Mouse (Mus musculus) limb, embryonic 15.5 days (tissue): Measurements from ENCODE around the gene Polr1b. TPM values are rescaled to one million over a fixed set of nuclear protein-coding genes. Genes with fewer than 3 reads are reported as not detected.

ENCODE experiments used
- ATAC-seq: fragments of 200-750 bp; cut with Nextera tagmentation; 2 replicates; pipeline ENCODE4 v1.8.0; 2017; ENCODE audit warnings: low read depth, moderate TSS enrichment; ENCODE audit not compliant: insufficient number of reproducible peaks, low FRiP score, low TSS enrichment
- H3K27ac ChIP-seq: fragments of 300-500 bp; sonication (generic); 2 replicates; pipeline ENCODE4 v1.5.1; 2015; ENCODE audit warnings: moderate library complexity, mild to moderate bottlenecking, inconsistent platforms
- H3K27me3 ChIP-seq: fragments of 300-500 bp; sonication (generic); 2 replicates; pipeline ENCODE4 v1.6.1; 2015; ENCODE audit warnings: inconsistent platforms
- H3K36me3 ChIP-seq: fragments of 300-500 bp; sonication (generic); 2 replicates; pipeline ENCODE4 v1.6.1; 2015; ENCODE audit warnings: inconsistent platforms
- H3K4me1 ChIP-seq: fragments of 300-500 bp; sonication (generic); 2 replicates; pipeline ENCODE4 v1.6.1; 2015; ENCODE audit warnings: inconsistent platforms
- H3K4me2 ChIP-seq: fragments of 300-500 bp; sonication (generic); 2 replicates; pipeline ENCODE4 v1.6.1; 2015; ENCODE audit warnings: mild to moderate bottlenecking, inconsistent platforms
- H3K4me3 ChIP-seq: fragments of 300-500 bp; sonication (generic); 2 replicates; pipeline ENCODE4 v1.5.1; 2015; ENCODE audit warnings: mild to moderate bottlenecking, inconsistent platforms
- H3K9ac ChIP-seq: fragments of 300-500 bp; sonication (generic); 2 replicates; pipeline ENCODE4 v1.6.1; 2015; ENCODE audit warnings: inconsistent platforms
- H3K9me3 ChIP-seq: fragments of 300-500 bp; sonication (generic); 2 replicates; pipeline ENCODE4 v1.6.1; 2016; ENCODE audit warnings: inconsistent platforms
- WGBS: fragments of 180-500 bp; shearing (Covaris S2); methylation state at CpG from one replicate; pipeline ENCODE4 v1.1.7; 2015; 5-methylcytosine and 5-hydroxymethylcytosine counted together
- polyA plus RNA-seq: library from polyadenylated mRNA; unstranded; fragments of >200 nt; fragmentation: Nextera tagmentation; extraction: Ambion mirVana; gene quantifications from 2 replicates; pipeline ENCODE4 v1.2.1, GENCODE M21; 2015

The Polr1b gene
- polyA plus RNA-seq, result 22.0 and 25.1 TPM in 2 replicates

- peak within 1 kb of the TSS; percentile 51 for H3K9ac ChIP-seq
- peak; percentile 98 for ATAC-seq
- no peak within 1 kb of the TSS for H3K27ac ChIP-seq
- H3K36me3 ChIP-seq, result peaks cover 32% of the 10 kb centered on the region
- under 1% methylated on average over 35 of the region's 35 CpGs for WGBS
- no peaks in the 10 kb centered on the region for H3K27me3 ChIP-seq
- H3K9me3 ChIP-seq, result no peaks in the 10 kb centered on the region
- H3K4me1 ChIP-seq, result peaks cover 9% of the 10 kb centered on the region; the same call in 1 of the 2 replicates
- H3K4me3 ChIP-seq, result peak within 1 kb of the TSS; percentile 64
- H3K4me2 ChIP-seq, result peak within 1 kb of the TSS; percentile 58
Observed at GRCm38 (mm10) chr2:129100784-129101310, at the start of gene Polr1b. Gene Polr1b, plus strand, starts transcription at chr2:129100995.

DNA sequence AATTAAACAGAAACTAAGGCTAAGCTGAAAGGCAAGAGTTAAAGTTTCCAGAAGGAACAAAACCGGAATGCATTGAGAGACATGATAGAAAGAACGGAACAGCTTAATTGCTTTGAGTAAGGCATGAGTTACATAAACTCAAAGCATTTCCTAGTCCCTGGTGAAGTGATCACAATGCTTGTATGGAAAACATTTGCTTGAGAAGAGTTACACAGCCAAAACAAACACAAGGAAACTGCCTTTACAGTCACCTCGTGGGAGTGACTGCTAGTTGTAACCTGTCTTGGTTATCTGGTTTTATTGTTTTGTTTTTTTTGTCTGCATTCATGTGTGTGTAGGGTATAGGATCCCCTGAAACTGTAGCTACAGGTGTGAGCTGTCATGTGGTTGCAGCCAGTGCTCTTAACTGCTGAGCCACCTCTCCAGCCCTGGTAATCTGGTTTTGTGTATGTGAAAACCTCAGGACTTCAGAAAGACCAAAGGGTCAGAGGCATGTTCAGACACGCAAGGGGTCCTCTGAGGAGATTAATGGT is 48.3 kb upstream of the Polr1b start:
- no peak overlapping the region for H3K27ac ChIP-seq
- no peaks in the 10 kb centered on the region for H3K9me3 ChIP-seq
- H3K27me3 ChIP-seq, result no peaks in the 10 kb centered on the region
- no peak for ATAC-seq
- H3K4me3 ChIP-seq, result no peak overlapping the region
- H3K4me2 ChIP-seq, result no peak overlapping the region
- no peaks in the 10 kb centered on the region for H3K36me3 ChIP-seq
- H3K4me1 ChIP-seq, result no peaks in the 10 kb centered on the region
- H3K9ac ChIP-seq, result no peak overlapping the region
- 50% methylated on average over 4 of the region's 4 CpGs for WGBS

DNA sequence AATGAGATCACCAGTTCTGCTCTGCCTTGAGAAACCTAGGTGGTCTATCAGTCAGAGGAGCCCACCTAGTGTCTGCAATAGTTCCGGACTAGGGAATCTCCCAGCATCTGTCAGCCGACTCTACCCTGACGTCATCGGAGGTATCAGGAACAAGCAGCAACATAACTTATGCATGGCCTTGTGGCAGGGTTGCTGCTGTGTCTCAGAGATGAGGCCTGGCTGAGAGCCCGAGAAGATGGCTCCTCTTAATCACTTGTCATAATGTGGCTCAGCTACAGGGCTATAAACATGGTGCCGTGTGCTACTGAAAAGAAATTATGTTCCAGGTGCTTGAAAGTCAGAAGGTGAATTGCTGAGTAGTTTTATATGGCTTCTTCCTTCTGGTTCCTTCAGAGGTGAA is 45.1 kb upstream of the Polr1b start:
- Histone ChIP-seq H3K4me2 (no peak overlapping the region), H3K4me1 (no peaks in the 10 kb centered on the region), H3K36me3 (no peaks in the 10 kb centered on the region), H3K4me3 (no peak overlapping the region), H3K9me3 (no peaks in the 10 kb centered on the region), H3K27me3 (no peaks in the 10 kb centered on the region), H3K9ac (no peak overlapping the region), H3K27ac (no peak overlapping the region)
- 84% methylated on average over 6 of the region's 6 CpGs for WGBS
- ATAC-seq, result no peak

DNA sequence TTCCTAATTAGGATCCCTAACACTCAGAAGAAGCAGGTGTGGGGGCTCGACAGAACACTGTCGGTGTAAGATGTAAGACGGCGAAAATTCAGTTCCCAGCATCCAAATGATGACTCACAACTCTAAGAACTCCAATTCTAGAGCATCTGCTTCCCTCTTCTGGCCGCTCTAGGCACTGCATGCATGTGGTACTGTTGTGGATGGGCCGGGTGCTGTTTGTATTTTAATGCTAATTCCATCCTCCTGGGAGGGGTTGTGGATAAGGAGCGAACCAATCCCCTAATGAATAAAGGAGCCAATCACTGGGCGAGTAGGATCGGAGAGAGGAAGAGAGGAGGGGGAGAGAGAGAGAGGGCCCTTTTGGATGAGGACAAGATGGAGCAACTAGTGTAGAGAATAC is 44.2 kb upstream of the Polr1b start:
- no peak for ATAC-seq
- Histone ChIP-seq H3K4me2 (no peak overlapping the region), H3K27me3 (no peaks in the 10 kb centered on the region), H3K27ac (no peak overlapping the region), H3K4me1 (no peaks in the 10 kb centered on the region), H3K4me3 (no peak overlapping the region), H3K36me3 (no peaks in the 10 kb centered on the region), H3K9ac (no peak overlapping the region), H3K9me3 (no peaks in the 10 kb centered on the region)
- WGBS, result 53% methylated on average over 9 of the region's 9 CpGs

DNA sequence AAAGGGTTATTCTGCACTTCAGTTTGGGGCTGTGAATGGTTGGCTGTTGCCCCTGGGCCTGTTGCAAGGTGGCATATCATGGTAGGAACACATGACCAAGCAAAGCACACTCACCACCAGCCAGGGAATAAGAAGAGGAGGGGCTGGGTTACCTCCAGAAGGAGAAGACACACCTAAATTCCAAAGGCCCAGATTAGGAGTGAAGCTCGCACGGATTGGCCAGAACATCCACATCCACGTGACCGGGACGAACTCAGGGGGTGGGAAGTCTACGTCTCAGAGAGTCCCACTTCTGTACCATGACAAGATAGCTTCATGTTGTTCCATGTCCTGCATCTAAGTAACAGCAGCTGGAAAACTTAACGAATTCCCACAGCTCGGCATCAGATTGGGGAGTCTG is 43.5 kb upstream of the Polr1b start:
- H3K4me1 ChIP-seq, result no peaks in the 10 kb centered on the region
- no peak for ATAC-seq
- WGBS, result 92% methylated on average over 8 of the region's 8 CpGs

DNA sequence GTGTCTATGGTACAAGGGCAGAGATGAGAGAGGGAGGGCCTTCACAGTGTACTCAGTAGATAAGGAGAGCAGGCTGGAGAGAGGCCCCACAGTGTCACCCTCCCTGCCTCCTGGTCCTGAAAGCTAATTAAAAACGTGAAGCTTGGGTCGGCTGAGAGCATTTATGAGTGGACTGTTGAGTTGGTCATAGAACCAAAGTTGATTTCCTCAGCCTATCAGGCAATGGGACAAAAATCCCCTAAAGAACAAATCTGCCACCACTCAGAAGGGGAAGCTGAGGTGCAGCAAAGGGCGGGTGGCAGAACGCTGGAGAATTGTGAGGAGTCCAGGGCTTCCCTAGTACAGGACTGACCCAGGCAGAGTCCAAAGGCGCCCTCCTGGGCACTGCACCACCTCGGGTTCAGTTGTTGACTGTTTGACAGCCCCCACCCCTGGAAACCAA is 42.9 kb upstream of the Polr1b start:
- 83% methylated on average over 6 of the region's 6 CpGs for WGBS
- no peaks in the 10 kb centered on the region for H3K27me3 ChIP-seq
- no peaks in the 10 kb centered on the region for H3K9me3 ChIP-seq
- H3K4me1 ChIP-seq, result no peaks in the 10 kb centered on the region
- ATAC-seq, result no peak
- no peak overlapping the region for H3K27ac ChIP-seq
- H3K4me2 ChIP-seq, result no peak overlapping the region
- H3K9ac ChIP-seq, result no peak overlapping the region
- no peak overlapping the region for H3K4me3 ChIP-seq
- H3K36me3 ChIP-seq, result no peaks in the 10 kb centered on the region

More for the DNA sequence above, 43.5 kb upstream of the Polr1b start:
- Histone ChIP-seq H3K4me2 (no peak overlapping the region), H3K9ac (no peak overlapping the region), H3K36me3 (no peaks in the 10 kb centered on the region), H3K9me3 (no peaks in the 10 kb centered on the region), H3K4me3 (no peak overlapping the region), H3K27me3 (no peaks in the 10 kb centered on the region), H3K27ac (no peak overlapping the region)

DNA sequence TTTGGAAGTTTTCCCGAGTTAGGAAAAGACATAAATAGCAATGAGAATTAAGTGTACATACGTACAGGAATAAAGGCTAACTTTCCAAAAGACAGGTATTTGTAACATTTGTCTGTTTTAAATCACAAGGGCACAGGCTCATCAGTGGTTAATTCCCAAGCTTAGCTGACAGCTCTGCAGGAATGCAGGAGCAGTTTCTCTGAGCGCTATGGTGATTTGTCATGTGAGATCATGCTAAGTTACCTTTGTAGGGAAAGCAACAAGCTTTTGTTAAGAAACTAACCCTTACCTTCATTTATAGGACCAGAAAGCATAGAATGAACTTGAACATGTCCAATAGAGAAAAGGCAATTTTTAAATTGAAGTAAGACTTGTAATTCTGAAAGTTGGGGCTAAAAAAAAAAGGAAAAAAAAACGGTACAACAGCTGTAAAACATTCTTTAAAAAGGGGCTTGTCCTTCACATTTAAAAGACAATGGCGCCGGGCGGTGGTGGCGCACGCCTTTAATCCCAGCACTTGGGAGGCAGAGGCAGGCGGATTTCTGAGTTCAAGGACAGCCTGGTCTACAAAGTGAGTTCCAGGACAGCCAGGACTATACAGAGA is 39.2 kb upstream of the Polr1b start:
- no peaks in the 10 kb centered on the region for H3K9me3 ChIP-seq
- H3K27me3 ChIP-seq, result no peaks in the 10 kb centered on the region
- no peak overlapping the region for H3K4me2 ChIP-seq
- H3K36me3 ChIP-seq, result no peaks in the 10 kb centered on the region
- H3K9ac ChIP-seq, result no peak overlapping the region
- no peak overlapping the region for H3K4me3 ChIP-seq
- peaks cover 2% of the 10 kb centered on the region for H3K4me1 ChIP-seq
- no peak for ATAC-seq
- no peak overlapping the region for H3K27ac ChIP-seq
- WGBS, result 71% methylated on average over 10 of the region's 10 CpGs

- peak within 1 kb of the TSS; percentile 91 for H3K4me3 ChIP-seq
- H3K4me2 ChIP-seq, result peak within 1 kb of the TSS; percentile 84
- H3K27me3 ChIP-seq, result no peaks in the 10 kb centered on the region
- ATAC-seq, result peak; percentile 86
- peaks cover 6% of the 10 kb centered on the region; the same call in 1 of the 2 replicates for H3K36me3 ChIP-seq
- peak within 1 kb of the TSS; percentile 86 for H3K27ac ChIP-seq
- peak within 1 kb of the TSS; percentile 79 for H3K9ac ChIP-seq
- no peaks in the 10 kb centered on the region for H3K9me3 ChIP-seq
- peaks cover 14% of the 10 kb centered on the region for H3K4me1 ChIP-seq
- WGBS, result under 1% methylated on average over 59 of the region's 62 CpGs
Observed at GRCm38 (mm10) chr2:129065437-129066282, 35.1 kb upstream of the Polr1b start, which contains the start of gene Ttl. Gene Ttl, plus strand, starts transcription at chr2:129065942.

- Histone ChIP-seq H3K4me3 (peak overlapping the region; percentile 91), H3K4me1 (peaks cover 14% of the 10 kb centered on the region), H3K27ac (peak overlapping the region; percentile 86), H3K9ac (peak overlapping the region; percentile 79), H3K9me3 (no peaks in the 10 kb centered on the region), H3K4me2 (peak overlapping the region; percentile 84), H3K27me3 (no peaks in the 10 kb centered on the region), H3K36me3 (peaks cover 6% of the 10 kb centered on the region; the same call in 1 of the 2 replicates)
- ATAC-seq, result peak; percentile 77
- WGBS, result under 1% methylated on average over 20 of the region's 20 CpGs
Observed at GRCm38 (mm10) chr2:129066326-129066725, 34.5 kb upstream of the Polr1b start.

GRCm38 (mm10) chr2:129070296-129070695 is 30.5 kb upstream of the Polr1b start:
- Histone ChIP-seq H3K4me1 (peaks cover 14% of the 10 kb centered on the region), H3K4me2 (no peak overlapping the region), H3K27ac (no peak overlapping the region), H3K36me3 (peaks cover 6% of the 10 kb centered on the region; the same call in 1 of the 2 replicates), H3K9me3 (no peaks in the 10 kb centered on the region), H3K27me3 (no peaks in the 10 kb centered on the region), H3K4me3 (no peak overlapping the region), H3K9ac (no peak overlapping the region)
- ATAC-seq, result no peak
- WGBS, result 86% methylated on average over 3 of the region's 3 CpGs

DNA sequence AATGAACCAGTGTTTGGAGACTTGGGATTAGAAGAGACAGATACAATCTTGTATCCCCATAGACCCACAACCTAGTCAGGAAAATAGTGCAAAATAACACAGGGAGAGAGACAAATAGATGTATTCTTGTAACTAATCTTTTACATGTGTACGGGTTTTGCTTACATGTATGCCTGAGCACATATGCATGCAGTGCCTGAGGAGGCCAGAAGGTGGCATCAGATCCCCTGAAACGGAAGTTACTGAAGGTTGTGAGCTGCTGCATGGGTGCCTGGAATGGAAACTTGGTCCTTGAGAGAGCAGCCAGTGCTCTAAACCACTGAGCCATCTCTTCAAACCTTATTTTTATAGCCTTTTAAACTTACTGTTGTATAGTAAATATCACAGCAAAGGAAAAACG is 22.5 kb upstream of the Polr1b start:
- Histone ChIP-seq H3K4me3 (no peak overlapping the region), H3K27ac (no peak overlapping the region), H3K9me3 (no peaks in the 10 kb centered on the region), H3K27me3 (no peaks in the 10 kb centered on the region), H3K36me3 (peaks cover 48% of the 10 kb centered on the region), H3K4me2 (no peak overlapping the region), H3K4me1 (no peaks in the 10 kb centered on the region), H3K9ac (no peak overlapping the region)
- no peak for ATAC-seq
- WGBS, result 85% methylated on average over 3 of the region's 3 CpGs

DNA sequence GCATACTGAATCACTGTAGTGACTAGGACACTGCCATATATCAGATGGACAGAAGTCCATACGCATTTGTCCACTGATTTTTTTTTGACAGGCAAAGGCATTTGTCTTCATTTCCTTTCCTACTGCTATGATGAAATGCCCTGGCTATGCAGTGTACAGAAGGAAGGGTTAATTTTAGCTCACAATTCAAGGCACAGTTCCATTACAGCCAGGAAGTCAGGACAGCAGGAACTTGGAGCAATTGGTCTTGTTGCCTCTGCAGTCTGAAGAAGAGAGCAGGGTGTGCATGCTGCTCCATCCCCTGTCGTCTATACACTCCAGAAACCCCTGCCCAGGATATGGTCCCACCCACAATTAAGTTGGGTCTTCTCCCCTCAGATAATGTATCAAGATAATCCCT is 21.6 kb upstream of the Polr1b start:
- Histone ChIP-seq H3K36me3 (peaks cover 48% of the 10 kb centered on the region), H3K9ac (no peak overlapping the region), H3K9me3 (no peaks in the 10 kb centered on the region), H3K4me3 (no peak overlapping the region), H3K27me3 (no peaks in the 10 kb centered on the region), H3K27ac (no peak overlapping the region), H3K4me1 (no peaks in the 10 kb centered on the region), H3K4me2 (no peak overlapping the region)
- ATAC-seq, result no peak
- 74% methylated on average over 2 of the region's 2 CpGs for WGBS
